Mouse (Mus musculus) neutrophil, adult 5-6 weeks (primary cell): ENCODE results near the gene Olfr1463. TPM values are rescaled to one million over a fixed set of nuclear protein-coding genes. Genes with fewer than 3 reads are reported as not detected.

Experiments used
- ATAC-seq: fragments of 151-379, 151-347 bp; 2 replicates; pipeline ENCODE4 v1.8.0; 2017; ENCODE audit warnings: mild to moderate bottlenecking, moderate TSS enrichment; ENCODE audit not compliant: insufficient number of reproducible peaks, poor library complexity, low FRiP score, severe bottlenecking; ENCODE audit errors: extremely low read depth
- total RNA-seq: library from RNA; stranded (forward); fragments of 200-1000 nt; gene quantifications from 2 replicates; pipeline ENCODE4 v1.2.3, GENCODE M21; 2017

Olfr1463 gene
- not detected in 2 replicates for total RNA-seq

DNA sequence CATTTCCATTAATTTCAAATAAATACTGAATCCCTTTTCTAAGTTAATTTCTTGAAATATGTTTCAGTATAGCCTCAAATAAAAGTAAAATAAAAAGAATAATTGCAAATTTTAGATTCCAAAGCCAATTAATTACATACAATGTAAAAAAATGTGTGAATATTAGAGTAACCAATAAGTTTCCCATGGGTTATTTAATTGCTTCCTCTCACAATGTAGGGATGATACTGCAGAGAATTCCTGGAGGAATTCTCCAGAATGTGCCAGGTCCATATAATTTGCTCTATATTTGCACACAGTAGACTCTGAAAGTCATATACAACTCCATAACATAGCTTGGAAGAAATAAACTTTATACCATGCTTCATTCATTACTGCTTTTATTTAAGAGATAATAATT, at the start of gene Olfr1463:
Gene Olfr1463, plus strand, starts transcription at position 301 of the 400 bp plus-strand sequence.
- ATAC-seq: no peak

DNA sequence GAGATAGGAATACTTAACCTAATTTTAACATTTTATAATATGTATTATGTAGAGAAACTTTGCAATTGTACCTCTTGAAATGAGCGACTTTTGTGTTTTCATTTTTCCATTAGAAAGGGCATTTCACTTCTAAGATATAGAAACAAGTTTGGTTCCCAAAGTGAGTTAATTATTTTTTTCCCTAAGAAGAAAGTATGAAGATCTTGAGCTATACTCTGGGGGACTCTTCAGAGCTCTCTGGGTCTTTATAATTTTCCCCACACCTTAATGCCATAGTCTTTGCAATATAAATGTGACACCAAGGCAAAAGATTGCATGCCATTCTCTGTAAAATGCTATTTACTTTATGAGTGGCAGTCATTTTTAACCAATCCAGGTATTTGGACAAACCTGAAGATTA, 45.7 kb upstream of the Olfr1463 start, which contains the start of gene Olfr1462:
Gene Olfr1462, plus strand, starts transcription at position 301 of the 400 bp plus-strand sequence.
- no peak for ATAC-seq

- no peak for ATAC-seq
These were observed 9.5 kb upstream of the Olfr1463 start for GRCm38 (mm10) chr19:13221666-13222065.

Other genes with a start within 250 kb of the Olfr1463 start
- gene Olfr1451, start 236.3 kb upstream of the Olfr1463 start, total RNA-seq: not detected in 2 replicates
- gene Olfr1453, start 203.0 kb upstream of the Olfr1463 start, total RNA-seq: not detected in 2 replicates
- gene Olfr1454, start 170.7 kb upstream of the Olfr1463 start, total RNA-seq: not detected in 2 replicates
- not detected in 2 replicates for gene Olfr1457, start 133.4 kb upstream of the Olfr1463 start, total RNA-seq
- not detected in 2 replicates for gene Olfr1458, start 124.6 kb upstream of the Olfr1463 start, total RNA-seq
- 0.12 TPM in 1 of 2 replicates, not detected in the other for gene Olfr1459, start 81.8 kb upstream of the Olfr1463 start, total RNA-seq
- not detected in 2 replicates for gene Olfr1461, start 68.3 kb upstream of the Olfr1463 start, total RNA-seq
- not detected in 2 replicates for gene Olfr1462, start 45.6 kb upstream of the Olfr1463 start, total RNA-seq
- gene Olfr1465, start 84.2 kb downstream of the Olfr1463 start, total RNA-seq: not detected in 2 replicates
- gene Olfr1466, start 107.5 kb downstream of the Olfr1463 start, total RNA-seq: not detected in 2 replicates
- 0.49 TPM in 1 of 2 replicates, not detected in the other for gene Olfr1467, start 130.9 kb downstream of the Olfr1463 start, total RNA-seq
- not detected in 2 replicates for gene Olfr1469, start 176.5 kb downstream of the Olfr1463 start, total RNA-seq
- 0.12 TPM in 1 of 2 replicates, not detected in the other for gene Olfr1471, start 212.1 kb downstream of the Olfr1463 start, total RNA-seq
- not detected in 2 replicates for gene Olfr1472, start 224.8 kb downstream of the Olfr1463 start, total RNA-seq
- gene Olfr1474, start 238.2 kb downstream of the Olfr1463 start, total RNA-seq: not detected in 2 replicates
- not detected in 2 replicates for gene Olfr1475, start 248.9 kb downstream of the Olfr1463 start, total RNA-seq